In the genomic region with DNA sequence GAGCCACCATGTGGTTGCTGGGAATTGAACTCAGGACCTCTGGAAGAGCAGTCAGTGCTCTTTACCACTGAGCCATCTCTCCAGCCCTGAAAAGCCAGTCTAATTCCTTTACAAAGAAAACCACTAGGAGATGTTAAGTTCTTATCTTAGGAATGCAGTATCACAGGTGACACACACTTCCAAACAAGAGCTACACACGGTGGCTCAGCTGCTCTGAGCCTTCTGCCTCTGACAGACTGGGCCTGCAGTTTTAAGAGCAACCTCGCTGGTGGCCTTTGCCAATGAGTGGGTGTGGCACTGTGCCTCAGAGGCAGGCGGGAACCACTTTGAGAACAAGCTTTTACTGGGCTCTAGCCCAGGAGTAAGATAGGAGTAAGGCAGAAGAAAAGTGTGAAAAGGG, we compare ENCODE assay signal across 20 mouse cellular contexts. TPM values are rescaled to one million over a fixed set of nuclear protein-coding genes. Genes with fewer than 3 reads are reported as not detected.
"Had no signal": no experiment of that assay in that cellular context is flagged by ENCODE, and none has a peak within 500 bp of the region (broad histone marks: within the 10 kb centered on the region; RNA-seq: fewer than 3 reads in every experiment).

No protein-coding gene starts in this region.

- H3K4me2 ChIP-seq: limb, embryonic 13.5 days; midbrain, embryonic 13.5 days; neural tube, embryonic 12.5 days had no signal

- DNase-seq: kidney, adult 18-20 months; kidney, postnatal 10 days; kidney, postnatal 4 days; left cerebral cortex, postnatal 4 days; right cerebral cortex, postnatal 4 days; spleen, adult 18-20 months; thymus, adult 18-20 months; thymus, postnatal 14 days had no signal

- H3K27me3 ChIP-seq: limb, embryonic 13.5 days; midbrain, embryonic 13.5 days; neural tube, embryonic 12.5 days had no signal

- H3K36me3 ChIP-seq: limb, embryonic 13.5 days; midbrain, embryonic 13.5 days; neural tube, embryonic 12.5 days had no signal

- H3K4me3 ChIP-seq: layer of hippocampus, adult 2 months; limb, embryonic 13.5 days; midbrain, embryonic 13.5 days; neural tube, embryonic 12.5 days had no signal

RNA-seq across cellular contexts. Expression of gene Pla2g4f, which starts 9.9 kb away (rescaled TPM):
- total RNA-seq: layer of hippocampus, adult 2 months; layer of hippocampus, postnatal 10 days; left cerebral cortex, postnatal 4 days had no signal
- polyA plus RNA-seq: kidney, embryonic 14.5 days; liver, embryonic 14.5 days; midbrain, embryonic 13.5 days; midbrain, postnatal 0 days; neural tube, embryonic 12.5 days; stomach, embryonic 14.5 days had no signal

RNA-seq across cellular contexts. Expression of gene Pla2g4d, which starts 15.1 kb away (rescaled TPM):
- total RNA-seq: layer of hippocampus, adult 2 months; liver, adult 2 months; neutrophil, adult 5-6 weeks had no signal
- polyA plus RNA-seq: kidney, embryonic 14.5 days; liver, adult 2 months; liver, embryonic 14.5 days; midbrain, embryonic 13.5 days; stomach, embryonic 14.5 days; urinary bladder, adult 2 months had no signal

RNA-seq across cellular contexts. Expression of gene Pla2g4e, which starts 59.0 kb away (rescaled TPM):
- total RNA-seq: liver, adult 2 months; neutrophil, adult 5-6 weeks had no signal
- polyA plus RNA-seq: kidney, embryonic 14.5 days; liver, adult 2 months; liver, embryonic 14.5 days had no signal
